Mouse (Mus musculus): ENCODE results near the gene Ppef2. TPM values are rescaled to one million over a fixed set of nuclear protein-coding genes. Genes with fewer than 3 reads are reported as not detected.

Ppef2 gene
- 3.2 and 3.9 TPM in 2 replicates for polyA plus RNA-seq (2011; ENCODE audit: insufficient read depth, insufficient read length, low read depth, missing spikeins)

DNA sequence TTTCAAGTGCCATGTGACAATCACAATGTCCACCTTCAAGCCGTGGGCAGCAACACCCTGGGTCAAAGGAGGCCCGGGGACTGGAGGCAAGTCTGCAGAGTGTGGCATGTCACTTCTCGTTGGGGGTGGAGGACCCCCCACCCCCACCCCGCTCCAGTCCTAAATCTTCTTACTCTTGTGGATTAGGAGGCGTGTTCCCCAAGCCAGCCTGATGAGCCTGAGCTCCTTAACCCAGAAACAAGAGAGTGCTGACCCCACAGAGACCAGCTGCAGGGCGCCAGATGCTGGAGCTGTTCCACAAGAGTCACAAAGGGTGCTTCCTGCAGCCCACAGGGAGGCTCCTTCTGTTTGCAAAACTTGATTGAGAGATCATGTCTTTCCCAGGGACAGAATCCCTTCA, at the start of gene Ppef2:
Gene Ppef2, minus strand, starts transcription at position 61 of the 400 bp plus-strand sequence.
- Histone ChIP-seq H3K9ac (ENCODE audit: low read depth, poor library complexity, severe bottlenecking) (no peak within 1 kb of the TSS), H3K4me3 (ENCODE audit: low read depth, low read length) (no peak within 1 kb of the TSS), H3K27ac (ENCODE audit: insufficient read depth, low read length) (no peak within 1 kb of the TSS)

DNA sequence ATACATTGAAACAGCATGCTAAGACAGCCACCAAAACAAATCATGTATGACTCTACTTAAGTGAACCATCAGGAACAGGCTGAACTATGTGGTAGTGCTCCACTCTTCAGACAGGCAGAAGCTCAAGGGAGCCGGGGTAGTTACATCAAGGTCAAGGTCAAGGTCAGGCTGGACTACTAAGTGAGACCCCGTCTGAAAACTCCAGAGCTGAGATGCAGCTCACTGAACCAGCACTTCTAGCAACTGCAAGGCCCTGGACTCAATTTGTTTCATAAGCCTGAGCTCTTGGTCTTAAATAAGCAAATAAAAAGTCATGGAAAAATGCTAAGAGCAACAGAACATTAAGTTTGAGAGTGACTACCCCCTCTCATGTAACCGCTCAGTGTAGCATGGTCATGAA, 48.2 kb upstream of the Ppef2 start:
- TF ChIP-seq CTCF (IDR thresholded peaks at IDR 0.05; ENCODE audit: low read depth, low read length) (no peak), POLR2A (IDR thresholded peaks at IDR 0.05; ENCODE audit: insufficient read depth, low read length) (no peak), EP300 (IDR thresholded peaks at IDR 0.05; ENCODE audit: insufficient read depth, low read depth, low read length) (no peak)
- no peak overlapping the region for H3K9ac ChIP-seq (ENCODE audit: low read depth, poor library complexity, severe bottlenecking)
- no peaks in the 10 kb centered on the region for H3K9me3 ChIP-seq (replicated peaks; ENCODE audit: control insufficient read depth, insufficient read depth, low read length, poor library complexity, severe bottlenecking)
- H3K36me3 ChIP-seq (ENCODE audit: control insufficient read depth, insufficient read depth, low read length, poor library complexity, severe bottlenecking): peaks cover 50% of the 10 kb centered on the region
- H3K4me3 ChIP-seq (ENCODE audit: low read depth, low read length): no peak overlapping the region
- peaks cover 2% of the 10 kb centered on the region for H3K4me1 ChIP-seq (ENCODE audit: control insufficient read depth, insufficient read depth, low read length)
- no peaks in the 10 kb centered on the region for H3K27me3 ChIP-seq (ENCODE audit: control insufficient read depth, insufficient read depth, low read length, poor library complexity, severe bottlenecking)
- H3K27ac ChIP-seq (ENCODE audit: insufficient read depth, low read length): no peak overlapping the region

More for the DNA sequence above, at the start of gene Ppef2:
- H3K27me3 ChIP-seq (ENCODE audit: control insufficient read depth, insufficient read depth, low read length, poor library complexity, severe bottlenecking): no peaks in the 10 kb centered on the region
- no peaks in the 10 kb centered on the region for H3K36me3 ChIP-seq (ENCODE audit: control insufficient read depth, insufficient read depth, low read length, poor library complexity, severe bottlenecking)
- no peaks in the 10 kb centered on the region for H3K4me1 ChIP-seq (ENCODE audit: control insufficient read depth, insufficient read depth, low read length)
- TF ChIP-seq CTCF (IDR thresholded peaks at IDR 0.05; ENCODE audit: low read depth, low read length): no peak
- no peak for TF ChIP-seq POLR2A (IDR thresholded peaks at IDR 0.05; ENCODE audit: insufficient read depth, low read length)
- H3K9me3 ChIP-seq (replicated peaks; ENCODE audit: control insufficient read depth, insufficient read depth, low read length, poor library complexity, severe bottlenecking): no peaks in the 10 kb centered on the region

DNA sequence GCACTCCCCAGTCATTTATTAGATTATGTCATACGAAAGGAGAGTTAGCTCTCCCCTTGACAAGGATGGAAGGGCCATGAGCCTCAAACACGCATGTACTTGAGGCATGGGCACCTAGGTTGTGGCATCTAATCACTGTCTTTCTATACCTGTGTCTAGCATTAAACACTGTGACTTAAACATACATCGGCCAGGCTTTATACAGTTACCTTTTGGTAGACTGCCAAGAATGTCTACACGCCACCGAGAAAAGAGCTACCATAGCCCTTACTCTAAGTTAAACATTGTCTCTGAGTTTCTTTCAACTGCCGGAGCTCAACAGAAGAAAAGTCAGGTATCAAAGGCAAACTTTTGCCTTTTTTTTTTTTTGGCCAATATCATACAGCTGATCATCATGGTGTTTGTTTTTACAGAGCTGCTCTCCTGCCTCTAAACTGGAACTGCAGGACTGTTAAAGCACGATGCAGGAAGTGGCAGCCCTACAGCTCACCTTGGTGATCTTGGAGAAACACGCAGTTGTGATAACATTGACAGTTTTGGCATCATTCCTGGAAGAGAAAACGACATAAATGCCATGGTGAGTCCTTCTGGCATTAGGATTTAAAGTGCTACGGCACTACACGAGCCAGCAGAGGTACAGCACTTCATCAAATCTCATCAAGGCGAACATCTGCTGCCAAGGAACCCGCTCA, 46.2 kb upstream of the Ppef2 start:
- Histone ChIP-seq H3K4me3 (ENCODE audit: low read depth, low read length) (no peak overlapping the region), H3K27ac (ENCODE audit: insufficient read depth, low read length) (no peak overlapping the region), H3K4me1 (ENCODE audit: control insufficient read depth, insufficient read depth, low read length) (no peaks in the 10 kb centered on the region), H3K9ac (ENCODE audit: low read depth, poor library complexity, severe bottlenecking) (no peak overlapping the region), H3K36me3 (ENCODE audit: control insufficient read depth, insufficient read depth, low read length, poor library complexity, severe bottlenecking) (peaks cover 60% of the 10 kb centered on the region), H3K9me3 (replicated peaks; ENCODE audit: control insufficient read depth, insufficient read depth, low read length, poor library complexity, severe bottlenecking) (no peaks in the 10 kb centered on the region), H3K27me3 (ENCODE audit: control insufficient read depth, insufficient read depth, low read length, poor library complexity, severe bottlenecking) (no peaks in the 10 kb centered on the region)
- no peak for TF ChIP-seq CTCF (IDR thresholded peaks at IDR 0.05; ENCODE audit: low read depth, low read length)
- TF ChIP-seq EP300 (IDR thresholded peaks at IDR 0.05; ENCODE audit: insufficient read depth, low read depth, low read length): no peak
- TF ChIP-seq POLR2A (IDR thresholded peaks at IDR 0.05; ENCODE audit: insufficient read depth, low read length): no peak

DNA sequence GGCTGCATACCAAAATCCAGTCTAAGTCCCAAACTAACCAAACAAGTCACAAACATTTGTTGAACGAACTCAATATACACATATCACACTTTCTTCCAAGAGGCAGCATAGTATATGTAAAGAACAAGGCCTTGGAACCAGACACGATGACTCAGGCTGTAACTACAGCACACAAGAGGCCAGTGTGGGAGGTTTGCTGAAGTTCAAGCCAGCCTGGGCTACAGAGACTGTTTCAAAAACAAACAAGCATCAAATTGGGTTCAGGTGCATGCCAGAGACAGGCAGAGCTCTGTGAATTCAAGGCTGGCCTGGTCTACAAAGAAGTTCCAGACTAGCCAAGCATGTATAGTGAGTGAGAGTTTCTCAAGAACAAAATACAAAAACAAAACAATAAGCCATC, 38.4 kb upstream of the Ppef2 start:
- H3K27me3 ChIP-seq (ENCODE audit: control insufficient read depth, insufficient read depth, low read length, poor library complexity, severe bottlenecking): no peaks in the 10 kb centered on the region
- H3K4me3 ChIP-seq (ENCODE audit: low read depth, low read length): no peak overlapping the region
- H3K9me3 ChIP-seq (replicated peaks; ENCODE audit: control insufficient read depth, insufficient read depth, low read length, poor library complexity, severe bottlenecking): no peaks in the 10 kb centered on the region
- no peaks in the 10 kb centered on the region for H3K4me1 ChIP-seq (ENCODE audit: control insufficient read depth, insufficient read depth, low read length)
- no peak overlapping the region for H3K9ac ChIP-seq (ENCODE audit: low read depth, poor library complexity, severe bottlenecking)
- H3K27ac ChIP-seq (ENCODE audit: insufficient read depth, low read length): no peak overlapping the region
- H3K36me3 ChIP-seq (ENCODE audit: control insufficient read depth, insufficient read depth, low read length, poor library complexity, severe bottlenecking): peaks cover 62% of the 10 kb centered on the region
- TF ChIP-seq CTCF (IDR thresholded peaks at IDR 0.05; ENCODE audit: low read depth, low read length): no peak
- TF ChIP-seq EP300 (IDR thresholded peaks at IDR 0.05; ENCODE audit: insufficient read depth, low read depth, low read length): no peak
- TF ChIP-seq POLR2A (IDR thresholded peaks at IDR 0.05; ENCODE audit: insufficient read depth, low read length): no peak

DNA sequence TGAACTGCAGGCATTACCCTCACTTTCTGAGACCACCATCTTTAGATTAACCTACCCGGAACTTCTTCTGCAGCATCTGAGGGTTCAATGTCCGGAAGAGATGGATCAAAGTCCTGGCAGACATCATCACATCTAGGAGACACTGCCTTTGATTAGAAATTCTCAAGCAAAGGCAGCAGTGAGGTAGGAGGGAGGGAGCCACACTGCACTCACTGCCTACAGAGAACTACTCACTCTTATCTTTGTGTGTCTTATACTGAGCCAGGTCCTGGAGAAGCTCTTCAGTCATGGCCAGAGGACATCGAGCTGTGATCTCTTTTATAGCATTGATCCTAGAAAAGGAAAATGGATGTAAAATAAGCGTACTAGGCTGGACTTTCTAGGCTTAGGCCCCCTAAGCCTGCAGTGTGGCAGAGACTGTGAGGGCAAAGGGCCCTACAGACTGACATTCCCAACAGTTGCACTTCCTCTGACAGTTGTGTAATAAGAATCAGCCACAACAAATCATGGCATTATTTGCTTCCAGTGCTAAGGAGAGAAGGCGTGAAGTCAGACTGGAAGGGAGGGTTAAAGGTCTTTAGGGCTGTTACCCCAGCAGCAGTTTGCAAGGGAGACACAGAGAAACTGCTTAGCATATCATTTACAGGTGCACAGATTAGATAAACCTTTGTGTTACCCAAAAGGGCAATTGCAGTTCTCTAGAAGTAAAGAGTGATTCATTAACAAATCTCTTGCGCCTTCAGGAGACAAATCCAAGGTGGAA, 35.8 kb upstream of the Ppef2 start:
- peaks cover 70% of the 10 kb centered on the region for H3K36me3 ChIP-seq (ENCODE audit: control insufficient read depth, insufficient read depth, low read length, poor library complexity, severe bottlenecking)

DNA sequence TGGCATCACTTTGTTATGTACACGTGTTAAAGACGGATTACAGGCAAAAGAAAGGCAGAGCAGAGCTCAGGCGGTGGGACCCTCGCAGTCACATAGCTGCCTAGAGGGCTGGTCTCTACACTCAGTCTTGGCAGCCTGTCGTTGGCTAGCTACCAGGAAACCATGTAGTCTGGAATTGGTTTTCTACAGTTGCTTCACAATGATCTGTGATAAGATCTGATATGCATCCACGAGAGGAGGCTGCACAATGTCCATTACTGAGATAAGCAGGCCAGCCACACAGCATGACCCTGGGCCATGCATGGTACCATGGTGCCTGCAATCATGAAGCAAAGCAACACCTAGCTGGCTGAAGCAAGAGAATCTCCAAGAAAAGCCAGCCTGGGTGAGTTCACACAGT, 31.8 kb upstream of the Ppef2 start:
- Histone ChIP-seq H3K9me3 (replicated peaks; ENCODE audit: control insufficient read depth, insufficient read depth, low read length, poor library complexity, severe bottlenecking) (no peaks in the 10 kb centered on the region), H3K27me3 (ENCODE audit: control insufficient read depth, insufficient read depth, low read length, poor library complexity, severe bottlenecking) (no peaks in the 10 kb centered on the region), H3K9ac (ENCODE audit: low read depth, poor library complexity, severe bottlenecking) (no peak overlapping the region), H3K27ac (ENCODE audit: insufficient read depth, low read length) (no peak overlapping the region), H3K4me3 (ENCODE audit: low read depth, low read length) (no peak overlapping the region), H3K4me1 (ENCODE audit: control insufficient read depth, insufficient read depth, low read length) (no peaks in the 10 kb centered on the region), H3K36me3 (ENCODE audit: control insufficient read depth, insufficient read depth, low read length, poor library complexity, severe bottlenecking) (peaks cover 61% of the 10 kb centered on the region)
- no peak for TF ChIP-seq EP300 (IDR thresholded peaks at IDR 0.05; ENCODE audit: insufficient read depth, low read depth, low read length)
- no peak for TF ChIP-seq POLR2A (IDR thresholded peaks at IDR 0.05; ENCODE audit: insufficient read depth, low read length)
- TF ChIP-seq CTCF (IDR thresholded peaks at IDR 0.05; ENCODE audit: low read depth, low read length): no peak

More for the DNA sequence above, 35.8 kb upstream of the Ppef2 start:
- Histone ChIP-seq H3K9ac (ENCODE audit: low read depth, poor library complexity, severe bottlenecking) (no peak overlapping the region), H3K4me1 (ENCODE audit: control insufficient read depth, insufficient read depth, low read length) (no peaks in the 10 kb centered on the region), H3K27ac (ENCODE audit: insufficient read depth, low read length) (no peak overlapping the region), H3K27me3 (ENCODE audit: control insufficient read depth, insufficient read depth, low read length, poor library complexity, severe bottlenecking) (no peaks in the 10 kb centered on the region), H3K9me3 (replicated peaks; ENCODE audit: control insufficient read depth, insufficient read depth, low read length, poor library complexity, severe bottlenecking) (no peaks in the 10 kb centered on the region), H3K4me3 (ENCODE audit: low read depth, low read length) (no peak overlapping the region)
- TF ChIP-seq POLR2A (IDR thresholded peaks at IDR 0.05; ENCODE audit: insufficient read depth, low read length) (no peak), CTCF (IDR thresholded peaks at IDR 0.05; ENCODE audit: low read depth, low read length) (no peak), EP300 (IDR thresholded peaks at IDR 0.05; ENCODE audit: insufficient read depth, low read depth, low read length) (no peak)
